Mouse (Mus musculus) heart, postnatal 0 days (tissue): ENCODE data around the gene Ablim1.

ENCODE experiments used
- CTCF ChIP-seq: IDR thresholded peaks from 2 replicates; pipeline ENCODE4 v1.5.1; 2016; ENCODE audit warnings: antibody characterized with exemption, control low read depth, low read depth
- EP300 ChIP-seq: IDR thresholded peaks from 2 replicates; pipeline ENCODE4 v1.6.1; 2016; ENCODE audit warnings: antibody characterized with exemption, low read depth

- TF ChIP-seq CTCF (no peak), EP300 (no peak)
Measured at GRCm38 (mm10) chr19:57152357-57152756, 162.4 kb downstream of the Ablim1 start.
